Mouse (Mus musculus) B cell, adult 2 months (primary cell): ENCODE measurements at regions not wholly inside any gene's neighbourhood (a gene's known extent, or its start where the extent isn't known, plus 50 kb on each side); places are given as distances from the start of the nearest gene placed in this dataset.

ENCODE experiments used
- DNase-seq, 2 experiments: peaks; one replicate each; pipeline ENCODE4 v3.0.0; 2022

DNA sequence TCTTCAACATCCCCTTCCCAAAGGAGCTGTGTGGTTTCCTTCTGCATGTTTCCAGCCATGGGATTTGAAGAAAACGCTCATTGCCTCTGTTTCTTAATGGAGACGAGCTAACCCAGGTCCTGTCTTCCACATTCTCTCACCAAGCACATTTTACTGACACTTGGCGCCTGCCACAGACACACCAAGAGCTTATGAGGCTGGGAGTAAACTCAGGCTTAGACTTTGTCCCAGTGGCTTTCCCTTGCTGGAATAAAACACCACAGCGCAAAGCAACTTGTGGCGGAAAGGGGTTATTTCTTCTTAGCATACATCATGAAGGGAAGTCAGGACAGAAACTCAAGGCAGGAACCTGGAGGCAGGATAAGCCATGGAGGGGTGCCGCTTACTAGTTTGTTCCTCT lies 184.5 kb upstream of the Hes1 start:
- no peak for DNase-seq

DNA sequence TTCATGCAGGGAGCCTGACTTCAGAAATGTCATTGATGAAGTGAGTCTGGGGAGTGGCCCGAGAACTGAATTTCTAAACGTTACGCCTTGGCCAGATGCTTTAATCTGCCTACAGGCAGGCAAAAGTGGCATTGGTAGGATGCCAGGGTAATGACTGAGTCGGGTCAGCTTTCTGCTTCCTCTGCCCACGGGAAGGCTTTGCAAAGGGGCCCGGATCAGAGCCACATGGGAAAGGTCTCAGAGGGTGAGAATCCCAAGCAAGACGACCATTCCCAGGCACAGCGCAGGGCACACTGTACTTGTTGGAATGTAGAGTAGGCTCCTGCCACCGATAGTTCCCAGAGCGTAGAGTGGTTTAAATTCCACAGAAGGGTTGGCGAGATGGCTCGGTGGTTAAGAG lies 182.7 kb upstream of the Hes1 start:
- DNase-seq: no peak

DNA sequence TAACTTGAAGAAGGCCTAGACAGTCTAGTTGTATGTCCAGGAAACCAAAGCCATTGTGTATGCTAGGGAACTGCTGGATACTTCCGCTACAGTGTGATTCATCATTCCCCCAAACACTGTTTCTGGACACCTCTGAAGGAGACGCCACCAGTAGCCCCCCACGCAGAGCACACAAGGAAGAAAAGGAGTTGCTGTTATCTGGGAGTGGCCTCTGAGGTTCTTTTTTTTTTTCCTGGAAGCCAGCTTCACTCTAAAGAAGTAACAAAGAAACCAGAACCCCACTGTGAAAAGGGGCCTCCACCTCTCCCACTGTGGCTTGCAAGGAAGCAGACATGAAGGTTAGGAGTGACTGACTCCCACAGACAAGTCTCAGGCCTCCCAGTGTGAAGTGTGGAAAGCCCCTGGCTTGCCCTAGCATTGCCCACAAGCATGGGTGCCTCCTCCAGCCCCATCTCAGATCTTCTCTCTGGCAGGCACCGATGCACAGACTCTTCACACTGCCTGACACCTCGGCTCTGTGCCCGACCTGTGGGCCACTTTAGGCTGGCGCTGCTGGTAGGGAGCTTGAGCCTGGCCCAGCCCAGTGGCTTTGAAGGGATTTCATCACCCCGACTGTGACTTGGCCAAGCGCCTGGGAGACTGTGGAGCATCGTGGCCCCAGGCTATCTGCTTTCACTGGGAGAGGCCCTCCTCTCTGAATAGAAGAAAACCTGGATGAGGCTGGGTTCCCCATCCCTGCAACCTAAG lies 181.8 kb upstream of the Hes1 start:
- DNase-seq: no peak

DNA sequence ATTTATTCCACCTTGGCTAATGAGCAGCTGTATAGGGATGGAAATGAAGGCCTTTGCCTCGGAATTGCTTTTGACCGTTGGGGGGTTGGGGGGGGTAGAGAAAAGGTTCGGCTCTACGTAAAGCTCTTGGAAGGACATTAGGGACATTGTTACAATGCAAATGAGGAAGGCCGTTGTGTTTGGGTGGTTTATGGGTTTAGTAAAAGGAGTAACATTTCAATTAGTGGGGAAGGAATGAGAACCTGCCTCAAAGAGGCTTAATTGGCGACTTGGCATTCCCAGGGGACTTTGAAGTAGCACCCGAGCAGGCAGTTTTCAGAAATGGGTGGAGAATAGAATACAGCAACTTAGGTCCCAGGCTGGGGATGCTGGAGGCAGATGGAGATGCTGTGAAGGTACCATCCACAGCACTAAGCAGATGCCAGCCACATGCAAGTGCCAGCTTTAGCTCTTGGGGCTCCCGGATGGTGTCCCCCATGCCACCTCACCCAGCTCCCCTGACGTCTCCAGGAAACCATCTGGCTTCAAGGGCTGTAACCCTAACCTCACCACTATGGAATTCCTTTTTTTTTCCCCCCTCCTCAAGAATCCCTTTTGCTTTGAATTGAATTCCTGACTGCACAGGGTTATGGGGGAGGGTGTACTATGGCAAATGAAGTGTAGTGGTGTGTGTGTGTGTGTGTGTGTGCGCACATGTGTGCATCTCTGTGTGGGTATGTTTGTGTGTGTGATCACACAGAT lies 180.8 kb upstream of the Hes1 start:
- no peak for DNase-seq

DNA sequence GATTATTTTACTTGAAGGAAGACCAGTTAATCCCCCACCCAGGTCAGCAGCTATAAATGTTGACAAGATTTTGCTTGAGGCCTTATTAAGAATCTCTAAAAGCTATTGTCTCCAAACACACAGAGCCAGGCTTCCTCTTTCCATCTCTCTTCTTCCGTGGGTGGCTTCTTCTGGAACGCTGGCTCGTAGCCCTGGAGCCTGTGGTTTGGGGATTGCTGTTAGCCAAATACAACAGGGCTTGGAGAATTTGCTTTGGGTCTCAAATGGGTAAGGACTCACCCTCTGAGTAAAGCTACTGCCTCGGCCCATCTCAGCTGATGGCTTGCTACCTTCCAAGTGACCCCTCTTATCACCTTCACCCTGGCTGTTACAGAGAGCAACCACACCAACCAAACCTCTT lies 179.3 kb upstream of the Hes1 start:
- DNase-seq: no peak

DNA sequence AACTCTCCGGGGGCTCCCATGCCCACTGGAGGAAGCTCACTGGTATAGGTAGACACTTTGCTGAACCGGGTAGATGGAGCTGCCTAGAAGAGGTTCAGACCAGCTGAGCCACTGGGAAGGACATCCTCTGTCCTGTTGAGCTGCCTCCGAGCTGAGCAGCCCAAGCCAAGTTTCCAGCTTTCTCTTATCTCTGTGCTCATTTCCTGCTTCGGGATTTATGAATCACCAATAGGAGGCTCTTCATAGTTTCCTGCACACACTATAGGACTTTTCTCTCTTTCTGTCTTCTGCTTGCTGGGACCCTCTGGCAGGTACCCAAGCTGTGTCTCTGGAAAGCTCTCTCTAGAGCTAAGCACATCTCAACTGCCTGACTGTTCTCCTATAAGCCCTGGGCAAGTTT lies 177.4 kb upstream of the Hes1 start:
- no peak for DNase-seq

DNA sequence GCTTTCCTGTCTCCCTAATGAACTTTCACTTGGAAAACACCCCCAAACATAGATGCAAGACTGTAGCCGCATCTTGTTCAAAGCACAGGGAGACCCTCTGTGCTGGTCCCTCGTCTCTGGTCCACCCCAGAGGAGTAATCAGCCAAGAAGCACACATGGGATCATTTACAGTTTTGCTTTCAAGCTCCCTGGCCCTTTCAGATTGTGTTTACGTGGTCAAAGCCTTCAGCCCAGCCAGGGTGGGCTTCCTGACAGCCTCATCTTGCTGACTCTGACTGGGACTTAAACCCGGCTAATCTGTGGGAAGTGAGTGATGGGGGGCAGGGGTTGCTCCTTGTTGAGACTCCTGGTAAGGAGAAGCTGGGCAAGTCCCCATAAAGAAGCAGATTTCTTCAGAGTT lies 174.8 kb upstream of the Hes1 start:
- DNase-seq: no peak

DNA sequence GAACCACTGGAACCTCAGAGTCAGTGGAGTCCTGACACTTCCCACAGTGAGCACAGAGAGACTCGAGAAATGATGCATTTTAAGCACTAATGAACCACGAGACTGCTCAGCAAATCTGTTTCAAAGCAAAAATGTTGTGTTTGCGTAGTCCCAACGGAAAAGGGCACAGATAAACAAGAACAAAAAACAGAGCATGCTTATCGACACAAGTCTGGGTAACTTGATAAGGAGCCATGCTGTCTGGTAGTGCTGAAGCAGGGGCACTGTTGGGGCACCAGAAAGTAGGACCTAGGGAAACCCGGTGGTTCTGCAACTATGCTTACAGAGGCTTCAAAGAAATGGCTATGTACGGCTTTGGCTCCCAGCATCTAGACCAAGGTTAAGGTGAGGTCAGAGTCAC lies 172.7 kb upstream of the Hes1 start:
- no peak for DNase-seq

DNA sequence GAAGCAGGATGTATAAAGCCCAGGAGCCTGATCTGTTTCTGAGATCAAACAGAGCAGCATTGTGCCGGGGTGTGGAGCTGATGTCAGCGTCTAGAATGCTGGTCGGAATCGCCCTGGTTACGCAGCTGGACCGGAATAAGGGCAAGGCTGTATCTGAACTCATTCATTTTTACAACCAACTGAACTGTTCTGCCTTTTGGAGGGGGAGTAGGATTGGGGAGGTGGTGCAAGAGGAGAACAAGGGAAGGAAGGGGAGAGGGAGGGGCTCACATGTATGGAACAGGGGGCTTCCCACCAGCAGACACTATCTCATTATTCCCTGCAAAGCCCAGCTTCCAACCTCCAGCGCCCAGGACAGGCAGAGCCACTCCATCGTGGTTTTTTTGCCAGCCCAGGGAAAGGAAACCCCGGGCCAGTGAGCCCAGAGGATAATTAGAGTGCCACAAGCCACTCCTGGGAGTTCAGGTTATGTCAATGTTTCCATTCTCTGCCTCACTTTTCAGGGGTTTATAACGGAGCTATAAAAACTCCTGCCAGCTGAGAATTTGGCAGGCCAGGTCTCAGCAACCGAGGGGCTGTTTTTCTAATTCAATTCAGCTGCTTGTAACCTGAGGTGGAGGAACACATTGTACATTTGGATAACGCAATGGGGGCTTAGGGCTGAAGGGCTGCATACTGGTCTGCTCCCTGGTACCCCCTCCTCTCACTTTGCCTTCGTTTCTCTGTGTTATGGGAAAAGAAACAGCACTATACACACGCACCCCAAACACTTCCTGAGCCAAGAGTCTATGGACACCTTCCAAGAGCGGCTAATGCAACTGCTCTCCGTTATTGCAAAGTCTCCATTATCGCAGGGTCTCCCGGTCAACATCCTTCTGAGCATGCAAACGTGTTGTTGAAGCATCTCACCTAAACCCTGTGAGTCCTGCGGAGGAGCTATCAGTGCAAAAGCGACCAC lies 170.0 kb upstream of the Hes1 start:
- no peak for DNase-seq

DNA sequence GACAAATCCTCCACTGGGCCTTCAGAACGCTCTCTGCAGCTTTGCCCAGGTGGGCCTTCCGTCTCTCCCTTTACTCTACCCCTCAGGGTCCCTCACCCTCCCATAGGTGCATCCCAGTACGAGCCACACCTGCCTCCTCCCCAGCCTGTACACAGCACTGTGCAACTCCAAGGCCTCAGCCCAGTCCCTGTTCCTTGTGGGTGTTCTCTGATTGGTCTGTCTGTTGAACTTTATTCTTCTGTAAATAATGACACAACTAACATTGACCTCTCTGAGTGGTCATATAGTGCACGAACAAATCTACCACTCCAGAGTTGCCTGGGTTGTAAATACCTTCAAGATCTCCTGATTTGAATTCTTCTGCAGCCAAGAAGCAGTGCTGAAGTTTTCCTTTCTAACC lies 167.8 kb upstream of the Hes1 start:
- DNase-seq: no peak

DNA sequence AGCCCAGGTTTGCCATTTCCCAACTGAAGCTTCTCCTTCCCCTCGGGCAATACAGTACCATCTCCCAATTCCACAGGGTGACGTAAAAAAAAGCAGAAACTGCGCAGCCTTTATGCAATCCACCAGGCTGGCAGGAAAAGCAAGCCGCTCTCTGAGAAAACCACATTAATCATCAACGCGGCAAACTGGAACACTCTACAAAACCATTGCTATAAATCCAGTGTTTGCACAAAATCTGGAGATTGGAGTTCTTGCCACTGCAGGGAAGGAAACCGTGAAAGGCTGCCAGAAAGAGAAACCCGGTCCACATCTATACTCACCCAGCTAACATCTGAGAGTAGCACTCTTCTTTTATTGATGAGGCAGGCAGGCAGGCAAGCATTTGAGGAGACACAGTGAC lies 160.7 kb upstream of the Hes1 start:
- DNase-seq: no peak

DNA sequence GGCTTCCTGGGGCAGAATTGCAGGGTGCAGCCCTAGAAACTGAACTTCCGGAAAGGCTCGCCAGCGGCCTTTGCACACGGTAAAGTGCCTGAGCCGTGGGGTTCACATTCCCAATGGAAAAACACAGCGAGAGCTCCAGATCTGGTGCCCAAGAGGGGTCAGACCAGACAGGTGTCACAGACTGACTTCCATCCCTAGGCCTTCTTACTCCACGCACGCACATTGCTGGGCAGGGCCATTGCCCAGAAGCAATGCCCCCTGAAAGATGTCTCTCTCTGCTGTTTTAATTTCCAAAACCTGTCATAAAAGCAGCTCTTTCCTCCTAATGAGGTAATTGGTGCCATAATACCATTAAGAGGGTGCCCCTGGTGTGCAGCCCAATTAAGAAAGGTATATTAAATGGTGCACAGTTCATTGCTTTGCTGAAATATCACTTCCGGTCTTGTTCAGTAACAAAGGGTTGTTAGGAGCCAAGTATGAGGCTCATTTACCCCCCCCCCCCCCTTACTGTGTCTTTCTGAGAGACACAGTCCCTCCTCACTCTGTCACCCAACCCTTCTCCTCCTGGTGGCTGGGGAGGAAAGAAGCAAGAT lies 159.9 kb upstream of the Hes1 start:
- no peak for DNase-seq

DNA sequence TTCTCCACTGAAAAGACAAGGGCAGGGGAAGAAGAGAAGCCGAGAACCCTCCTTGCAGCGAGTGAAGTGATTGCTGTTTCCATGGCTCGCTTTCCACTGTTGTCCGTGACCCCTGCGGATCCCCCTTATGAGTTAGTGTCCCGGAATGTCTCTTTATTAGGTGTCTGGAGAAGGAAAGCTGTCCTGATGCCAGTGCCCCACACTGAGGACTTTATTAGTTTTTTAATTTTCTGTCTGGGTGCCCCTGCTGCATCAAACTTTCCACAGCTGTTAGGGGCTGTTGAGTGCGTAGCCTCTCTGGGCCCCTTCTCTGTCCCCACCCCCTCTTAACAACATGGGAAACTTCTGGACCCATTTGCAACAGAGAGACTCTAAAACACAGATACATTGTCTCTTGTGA lies 156.9 kb upstream of the Hes1 start:
- DNase-seq: no peak

DNA sequence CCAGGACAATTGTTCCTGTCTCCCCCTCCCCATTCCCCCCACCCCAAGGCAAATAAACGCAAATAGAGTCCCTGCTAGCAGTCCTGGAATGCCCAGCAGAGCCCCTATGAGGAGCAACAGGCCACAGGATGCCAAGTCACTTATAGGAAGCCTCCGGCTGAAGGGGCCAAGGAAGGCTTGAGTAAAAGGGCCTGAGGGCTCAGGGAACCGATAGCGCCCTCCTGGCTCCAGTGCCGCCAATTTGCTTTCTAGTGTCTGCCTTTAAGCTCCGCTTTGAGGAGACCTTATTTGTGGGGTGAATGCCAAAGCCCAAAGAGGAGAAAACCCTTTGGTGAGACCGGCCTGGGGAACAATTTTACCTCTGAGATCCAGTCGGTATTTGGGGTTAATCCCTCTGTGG lies 156.2 kb upstream of the Hes1 start:
- DNase-seq: no peak

DNA sequence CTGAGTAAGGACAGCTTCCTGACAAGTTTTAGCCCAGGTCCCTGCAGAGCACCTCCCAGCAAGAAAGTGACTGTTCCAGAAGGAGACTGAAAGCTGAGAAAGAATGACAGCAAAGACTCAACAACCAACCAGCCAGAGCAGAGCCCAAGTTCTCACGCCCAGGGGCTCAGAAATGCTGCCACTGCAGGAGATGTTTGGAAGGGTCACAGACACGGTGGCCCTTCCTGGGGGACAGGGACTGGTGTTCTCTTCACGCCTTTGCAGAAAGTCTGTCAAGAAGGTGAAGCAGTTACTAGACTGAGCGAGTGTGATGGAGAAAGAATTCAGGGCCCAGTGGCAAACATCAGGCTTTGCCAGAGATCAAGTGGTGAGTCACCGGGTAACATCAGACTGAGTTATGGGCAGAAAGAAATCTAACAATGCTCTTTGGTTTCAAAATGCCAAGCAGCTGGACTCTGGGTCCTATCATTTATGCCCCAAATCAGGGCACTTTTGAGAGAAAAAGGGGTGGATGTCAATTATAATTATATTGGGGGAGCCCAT lies 154.2 kb upstream of the Hes1 start:
- DNase-seq: no peak

DNA sequence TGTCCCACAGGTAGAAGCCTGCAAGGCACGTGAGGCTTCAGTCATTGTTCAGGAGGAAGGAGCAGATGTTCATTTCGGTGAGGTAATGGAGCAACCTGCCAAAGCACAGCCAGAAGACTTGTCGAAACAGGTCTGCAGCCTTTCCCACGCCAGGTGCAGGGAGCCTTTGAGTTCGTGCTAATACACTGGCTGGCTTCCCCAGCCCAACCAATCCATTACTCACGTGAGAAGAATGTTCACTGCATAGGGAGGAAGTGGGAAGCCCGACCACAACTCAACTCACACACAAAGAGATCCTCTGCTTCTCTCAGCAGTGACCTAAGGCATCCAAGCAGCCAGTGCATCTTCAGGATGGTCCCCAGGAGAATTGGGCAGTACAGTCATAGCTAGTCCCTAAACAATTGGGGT lies 153.0 kb upstream of the Hes1 start:
- no peak for DNase-seq

DNA sequence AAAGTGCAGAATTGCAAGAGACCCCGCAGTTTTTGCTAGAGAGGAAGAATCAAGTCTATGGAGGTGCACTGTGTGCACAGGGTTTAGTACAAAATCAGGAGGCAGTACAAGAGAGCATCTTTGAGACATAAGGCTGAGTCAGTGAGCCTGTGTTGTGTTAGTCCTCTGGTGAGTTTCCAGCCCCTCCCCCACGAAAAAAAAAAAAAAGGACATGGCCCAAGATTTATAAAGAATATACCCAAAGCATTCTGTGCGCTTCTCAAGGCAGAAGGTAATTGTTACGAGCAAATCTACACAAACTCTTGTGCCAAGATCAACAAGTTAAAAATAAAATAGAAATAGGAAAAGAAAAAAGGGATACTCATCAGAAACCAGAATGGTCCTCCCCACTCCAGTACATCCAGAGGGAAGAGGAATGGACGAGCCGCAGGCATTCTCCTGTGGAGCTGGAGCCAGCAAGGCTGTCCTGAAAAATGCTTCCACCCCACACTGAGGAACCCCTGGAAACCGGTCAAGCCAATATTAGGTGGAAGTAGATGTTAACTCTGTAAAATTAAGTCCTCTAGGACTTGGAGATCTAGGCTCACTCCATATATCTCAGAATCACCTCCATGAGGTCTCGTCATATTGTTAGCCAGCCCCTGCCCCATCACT lies 150.7 kb upstream of the Hes1 start:
- no peak for DNase-seq

DNA sequence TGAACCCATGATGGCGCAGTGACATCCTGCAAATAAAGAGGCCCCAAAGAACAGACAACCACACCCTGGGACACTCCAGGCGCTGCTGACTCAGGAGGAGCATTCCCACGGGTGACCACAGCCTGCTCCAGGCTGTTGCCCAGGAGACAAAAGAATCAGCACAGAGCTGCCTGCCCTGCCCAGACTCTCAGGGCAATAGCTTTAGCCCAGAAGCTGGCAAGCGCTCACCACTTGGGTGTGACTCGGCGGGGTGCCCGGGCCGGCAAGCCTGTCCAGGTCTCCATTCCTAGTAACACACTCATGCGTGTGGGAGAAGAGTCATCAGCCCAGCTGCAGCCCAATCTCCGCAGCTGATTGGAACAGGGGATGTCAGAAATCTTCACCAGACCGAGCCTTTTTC lies 148.8 kb upstream of the Hes1 start:
- no peak for DNase-seq

DNA sequence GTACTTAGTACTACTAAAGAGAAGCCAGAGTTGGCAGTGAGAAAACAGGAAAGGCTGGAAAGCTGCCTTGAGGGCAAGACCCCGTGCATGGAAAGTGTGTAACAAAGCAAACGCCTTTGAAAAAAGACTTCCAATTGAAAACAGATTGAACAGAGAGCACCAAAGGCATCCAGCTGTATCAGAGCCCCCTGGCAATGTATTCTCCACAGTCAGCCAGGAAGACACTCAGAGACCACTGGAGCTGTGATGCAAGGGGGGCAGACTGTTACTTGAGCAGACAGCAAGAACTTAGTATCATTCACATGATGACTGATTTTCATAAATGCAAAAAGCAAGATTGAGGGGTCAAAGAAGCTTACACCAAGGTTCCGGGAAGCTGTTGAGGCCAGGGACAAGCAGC lies 146.2 kb upstream of the Hes1 start:
- no peak for DNase-seq

DNA sequence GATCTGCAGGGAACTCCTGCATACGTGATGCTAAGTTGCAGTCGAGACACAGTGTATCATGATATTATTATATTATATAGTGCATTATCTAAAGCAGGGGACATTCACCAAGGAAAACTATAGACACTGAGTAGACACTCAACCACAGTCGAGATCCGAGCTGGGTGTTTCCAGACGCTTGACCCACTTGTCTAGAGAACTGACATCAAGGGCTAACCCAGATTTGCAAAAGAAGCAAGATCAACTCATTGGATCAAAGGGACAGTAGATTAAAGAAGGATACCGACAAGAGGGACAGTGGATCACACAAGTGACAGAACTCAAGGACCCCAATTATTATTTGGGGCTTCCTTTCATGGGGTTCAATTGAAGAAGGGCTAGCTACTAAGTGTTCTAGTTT lies 145.8 kb upstream of the Hes1 start:
- no peak for DNase-seq

DNA sequence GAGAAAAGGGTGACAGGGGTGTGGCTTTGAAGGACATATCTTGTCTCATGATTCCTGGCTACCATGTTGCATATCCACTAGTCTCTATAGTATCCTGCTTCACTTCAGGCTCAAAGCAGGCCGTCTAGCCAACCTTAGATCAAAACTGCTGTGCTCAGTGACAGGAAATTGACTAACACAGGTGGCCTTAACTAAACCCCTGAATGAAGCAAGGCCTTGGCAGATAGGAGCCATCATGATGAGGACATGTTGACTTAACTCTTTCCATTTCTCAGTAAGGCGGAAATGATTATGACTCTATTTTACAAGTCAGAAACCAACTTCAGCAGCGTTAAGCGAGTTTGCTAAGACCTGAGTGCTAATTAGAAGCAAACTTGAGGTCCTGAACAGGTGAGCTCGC lies 143.2 kb upstream of the Hes1 start:
- DNase-seq: no peak

DNA sequence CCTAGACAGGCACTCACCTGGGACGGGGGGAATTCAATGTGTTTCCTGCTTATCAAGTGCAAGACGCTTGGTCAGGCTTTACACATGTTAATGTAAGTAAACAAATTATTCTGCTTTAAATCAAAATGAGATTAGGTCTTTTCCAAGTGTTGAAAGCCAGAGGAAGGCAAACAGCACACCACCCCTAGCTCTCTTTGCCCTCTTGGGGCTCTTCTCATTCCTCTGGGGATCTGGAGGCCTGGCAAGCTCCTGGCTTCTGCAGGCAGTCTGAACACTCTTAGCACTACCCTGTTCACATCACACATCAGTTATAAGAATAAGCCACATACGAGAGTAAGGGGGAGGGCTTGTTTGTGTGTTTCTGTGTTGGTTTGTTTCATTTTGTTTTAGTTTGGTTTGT lies 142.8 kb upstream of the Hes1 start:
- DNase-seq: no peak
